Mouse (Mus musculus) forebrain, embryonic 16.5 days (tissue): ENCODE data around the gene Tbc1d10c. TPM values are rescaled to one million over a fixed set of nuclear protein-coding genes. Genes with fewer than 3 reads are reported as not detected.

Source experiments
- ATAC-seq: fragments of 200-750 bp; cut with Nextera tagmentation; 2 replicates; pipeline ENCODE4 v1.8.0; 2017; ENCODE audit warnings: mild to moderate bottlenecking, moderate library complexity
- H3K27ac ChIP-seq: fragments of 300-500 bp; sonication (generic); 2 replicates; pipeline ENCODE4 v1.5.1; 2014; ENCODE audit warnings: low read length, control low read depth
- H3K27me3 ChIP-seq: fragments of 300-500 bp; sonication (generic); replicated peaks from 2 replicates; pipeline ENCODE4 v1.6.1; 2014; ENCODE audit warnings: low read length; ENCODE audit not compliant: control insufficient read depth, insufficient read depth
- H3K36me3 ChIP-seq: fragments of 300-500 bp; sonication (generic); 2 replicates; pipeline ENCODE4 v1.6.1; 2014; ENCODE audit not compliant: control insufficient read depth, insufficient read depth
- H3K4me1 ChIP-seq: fragments of 300-500 bp; sonication (generic); replicated peaks from 2 replicates; pipeline ENCODE4 v1.6.1; 2014; ENCODE audit warnings: low read length; ENCODE audit not compliant: control insufficient read depth, insufficient read depth
- H3K4me2 ChIP-seq: fragments of 300-500 bp; sonication (generic); 2 replicates; pipeline ENCODE4 v1.6.1; 2014; ENCODE audit warnings: mild to moderate bottlenecking, low read length, control low read depth
- H3K4me3 ChIP-seq: fragments of 300-500 bp; sonication (generic); replicated peaks from 2 replicates; pipeline ENCODE4 v1.5.1; 2014; ENCODE audit warnings: mild to moderate bottlenecking, low read length, control low read depth
- H3K9ac ChIP-seq: fragments of 300-500 bp; sonication (generic); replicated peaks from 2 replicates; pipeline ENCODE4 v1.6.1; 2014; ENCODE audit warnings: low read depth, low read length, control low read depth
- H3K9me3 ChIP-seq: fragments of 300-500 bp; sonication (generic); 2 replicates; pipeline ENCODE4 v1.6.1; 2016; ENCODE audit warnings: low read length; ENCODE audit not compliant: control insufficient read depth
- WGBS: fragments of 180-500 bp; shearing (Covaris S2); extraction: QIAGEN DNeasy Blood & Tissue Kit; methylation state at CpG from one replicate; pipeline ENCODE4 v1.1.7; 2014; 5-methylcytosine and 5-hydroxymethylcytosine counted together
- polyA plus RNA-seq: library from polyadenylated mRNA; unstranded; fragments of >200 nt; fragmentation: Nextera tagmentation; extraction: Ambion mirVana; gene quantifications from 2 replicates; pipeline ENCODE4 v1.2.1, GENCODE M21; 2015

The Tbc1d10c gene
- polyA plus RNA-seq, 1 experiment from 2014 or later: 0.42 TPM

- peaks cover 21% of the 10 kb centered on the region for H3K36me3 ChIP-seq
Observed at GRCm38 (mm10) chr19:4156073-4156579, 35.0 kb downstream of the Tbc1d10c start.

DNA sequence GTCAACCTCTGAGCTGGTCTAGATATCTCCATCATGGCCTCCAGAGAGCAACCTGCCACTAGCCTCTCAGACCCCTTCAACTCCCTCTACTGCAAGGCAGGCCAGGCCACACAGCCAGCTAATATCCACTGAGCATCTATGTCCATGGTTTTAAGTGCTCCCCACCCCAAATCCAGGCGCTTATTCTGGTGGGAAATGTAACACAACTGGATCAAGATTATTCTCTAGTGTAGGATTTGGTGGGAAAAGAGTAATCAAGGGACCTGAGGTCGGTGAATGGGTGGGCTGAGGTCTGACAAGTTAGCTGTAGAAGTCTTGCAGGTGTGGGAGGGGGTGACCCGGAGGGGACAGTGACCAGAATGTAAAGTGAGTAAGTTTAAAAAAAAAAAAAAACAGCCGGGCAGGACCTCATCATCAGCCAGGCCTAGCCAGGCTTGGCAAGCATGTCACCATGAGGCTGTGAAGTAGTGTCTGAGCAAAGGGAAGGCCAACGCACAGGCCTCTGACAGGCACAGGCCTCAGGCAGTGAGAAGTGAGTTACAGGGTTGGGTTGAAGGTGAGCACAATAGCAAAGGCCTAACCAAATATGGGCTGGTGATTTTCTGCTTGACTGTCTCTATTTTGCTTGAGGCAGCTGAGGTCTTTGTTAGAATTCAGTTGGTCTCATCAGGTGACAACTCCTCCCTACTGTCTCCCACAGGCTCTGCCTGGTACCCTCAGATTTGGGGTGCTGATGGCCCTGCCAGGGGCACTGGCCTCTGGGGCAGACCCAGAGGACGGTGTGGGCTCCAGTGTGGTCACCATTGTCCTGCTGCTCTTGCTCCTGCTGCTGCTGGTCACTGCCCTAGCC lies 35.6 kb downstream of the Tbc1d10c start:
- no peaks in the 10 kb centered on the region for H3K9me3 ChIP-seq
- no peak overlapping the region for H3K4me2 ChIP-seq
- 70% methylated on average over 6 of the region's 6 CpGs for WGBS
- H3K9ac ChIP-seq: no peak overlapping the region
- H3K27me3 ChIP-seq: no peaks in the 10 kb centered on the region
- H3K4me1 ChIP-seq: no peaks in the 10 kb centered on the region
- H3K27ac ChIP-seq: no peak overlapping the region
- peaks cover 24% of the 10 kb centered on the region for H3K36me3 ChIP-seq
- ATAC-seq: no peak
- H3K4me3 ChIP-seq: no peak overlapping the region

More at GRCm38 (mm10) chr19:4156073-4156579, 35.0 kb downstream of the Tbc1d10c start:
- Histone ChIP-seq H3K9me3 (no peaks in the 10 kb centered on the region), H3K4me2 (no peak overlapping the region), H3K9ac (no peak overlapping the region), H3K27ac (no peak overlapping the region), H3K4me3 (no peak overlapping the region), H3K4me1 (no peaks in the 10 kb centered on the region), H3K27me3 (no peaks in the 10 kb centered on the region)
- WGBS: 69% methylated on average over 20 of the region's 20 CpGs
- ATAC-seq: no peak

- WGBS: 85% methylated on average over 13 of the region's 13 CpGs
- Histone ChIP-seq H3K9me3 (no peaks in the 10 kb centered on the region), H3K4me3 (no peak overlapping the region), H3K27me3 (no peaks in the 10 kb centered on the region), H3K36me3 (peaks cover 24% of the 10 kb centered on the region), H3K4me1 (peaks cover 7% of the 10 kb centered on the region), H3K9ac (no peak overlapping the region), H3K4me2 (no peak overlapping the region), H3K27ac (no peak overlapping the region)
- ATAC-seq: no peak
Observed at GRCm38 (mm10) chr19:4154437-4155222, 36.5 kb downstream of the Tbc1d10c start.

GRCm38 (mm10) chr19:4153232-4153654 lies 37.8 kb downstream of the Tbc1d10c start, which contains the start of gene Ptprcap:
Ptprcap (plus strand) TSS chr19:4153604.
- Histone ChIP-seq H3K9me3 (no peaks in the 10 kb centered on the region), H3K27me3 (no peaks in the 10 kb centered on the region), H3K36me3 (peaks cover 12% of the 10 kb centered on the region), H3K4me3 (no peak within 1 kb of the TSS), H3K4me2 (no peak within 1 kb of the TSS), H3K27ac (no peak within 1 kb of the TSS), H3K9ac (no peak within 1 kb of the TSS), H3K4me1 (peaks cover 15% of the 10 kb centered on the region)
- 81% methylated on average over 11 of the region's 11 CpGs for WGBS
- no peak for ATAC-seq

DNA sequence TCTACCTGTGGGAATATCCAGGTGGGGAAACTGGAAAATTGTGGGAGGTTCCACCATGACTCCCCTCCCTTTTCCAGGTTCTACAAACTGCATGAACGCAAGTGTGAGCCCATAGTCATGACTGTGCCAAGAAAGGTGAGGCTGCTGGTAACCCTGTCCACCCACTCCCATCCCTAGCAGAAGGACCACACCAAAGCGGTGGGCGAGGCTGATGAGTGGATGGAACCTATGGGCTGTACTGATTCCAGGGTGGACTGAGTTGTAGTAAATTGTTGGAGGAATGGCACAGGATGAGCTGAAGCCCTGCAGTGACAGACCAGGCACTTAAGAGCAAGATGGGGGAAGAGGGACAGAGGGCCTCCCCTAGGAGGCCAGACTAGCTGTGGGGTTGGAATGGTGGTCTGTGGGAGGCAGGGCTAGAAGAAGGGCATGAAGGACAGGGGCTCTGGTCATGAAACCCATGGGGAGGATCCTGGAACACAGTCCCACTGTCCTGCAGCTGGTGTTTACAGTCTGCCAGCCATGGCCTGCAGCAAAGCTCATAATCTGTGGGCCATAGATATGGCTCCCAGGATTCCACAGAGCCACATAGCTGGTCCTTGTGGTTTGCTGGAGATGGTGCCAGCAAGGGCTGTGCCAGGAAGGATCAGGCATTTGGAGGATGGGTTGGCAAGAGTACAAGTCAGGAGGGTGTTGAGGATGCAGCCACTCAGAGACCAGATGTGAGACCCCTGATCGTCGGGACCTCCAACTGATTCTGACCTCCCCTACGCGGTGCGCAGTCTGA lies 38.4 kb downstream of the Tbc1d10c start:
- Histone ChIP-seq H3K36me3 (peaks cover 11% of the 10 kb centered on the region), H3K4me1 (peaks cover 21% of the 10 kb centered on the region), H3K9me3 (no peaks in the 10 kb centered on the region), H3K4me3 (no peak overlapping the region), H3K9ac (no peak overlapping the region), H3K4me2 (no peak overlapping the region), H3K27me3 (no peaks in the 10 kb centered on the region), H3K27ac (no peak overlapping the region)
- ATAC-seq: no peak
- WGBS: 88% methylated on average over 8 of the region's 8 CpGs

- H3K27me3 ChIP-seq: no peaks in the 10 kb centered on the region
- H3K4me1 ChIP-seq: peaks cover 22% of the 10 kb centered on the region
- H3K4me2 ChIP-seq: no peak overlapping the region
- no peaks in the 10 kb centered on the region for H3K9me3 ChIP-seq
- no peak overlapping the region for H3K4me3 ChIP-seq
- peaks cover 10% of the 10 kb centered on the region for H3K36me3 ChIP-seq
- H3K27ac ChIP-seq: no peak overlapping the region
- no peak overlapping the region for H3K9ac ChIP-seq
- no peak for ATAC-seq
- WGBS: 88% methylated on average over 5 of the region's 5 CpGs
Observed at GRCm38 (mm10) chr19:4151898-4152297, 39.2 kb downstream of the Tbc1d10c start.

DNA sequence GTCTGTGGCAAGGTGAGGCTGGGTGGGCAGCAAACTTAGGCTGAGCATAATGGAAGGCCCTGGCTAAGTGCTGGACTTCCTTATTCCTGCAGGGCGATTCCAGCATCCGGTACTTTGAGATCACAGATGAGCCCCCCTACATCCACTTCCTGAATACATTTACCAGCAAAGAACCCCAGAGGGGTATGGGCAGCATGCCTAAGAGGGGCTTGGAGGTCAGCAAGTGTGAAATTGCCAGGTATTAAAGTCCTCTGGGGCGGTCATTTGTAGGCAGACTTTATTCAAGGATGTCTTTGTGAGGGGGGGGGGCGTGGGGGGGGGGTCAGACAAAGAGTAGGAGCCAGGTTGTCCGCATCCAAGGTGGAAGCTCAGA lies 39.6 kb downstream of the Tbc1d10c start:
- no peaks in the 10 kb centered on the region for H3K9me3 ChIP-seq
- H3K9ac ChIP-seq: no peak overlapping the region
- no peak for ATAC-seq
- no peak overlapping the region for H3K4me2 ChIP-seq
- H3K27ac ChIP-seq: no peak overlapping the region
- H3K27me3 ChIP-seq: no peaks in the 10 kb centered on the region
- WGBS: 72% methylated on average over 5 of the region's 5 CpGs
- H3K36me3 ChIP-seq: peaks cover 6% of the 10 kb centered on the region; the same call in 1 of the 2 replicates
- peaks cover 22% of the 10 kb centered on the region for H3K4me1 ChIP-seq
- H3K4me3 ChIP-seq: no peak overlapping the region

- no peak overlapping the region for H3K4me2 ChIP-seq
- no peak overlapping the region for H3K4me3 ChIP-seq
- no peak overlapping the region for H3K27ac ChIP-seq
- no peak for ATAC-seq
- peaks cover 6% of the 10 kb centered on the region; the same call in 1 of the 2 replicates for H3K36me3 ChIP-seq
- H3K27me3 ChIP-seq: no peaks in the 10 kb centered on the region
- H3K9ac ChIP-seq: no peak overlapping the region
- peaks cover 22% of the 10 kb centered on the region for H3K4me1 ChIP-seq
- H3K9me3 ChIP-seq: no peaks in the 10 kb centered on the region
- 88% methylated on average over 22 of the region's 22 CpGs for WGBS
Observed at GRCm38 (mm10) chr19:4150567-4151487, 40.3 kb downstream of the Tbc1d10c start.
